7 mouse cellular contexts compared by ENCODE assay signal in the genomic region with DNA sequence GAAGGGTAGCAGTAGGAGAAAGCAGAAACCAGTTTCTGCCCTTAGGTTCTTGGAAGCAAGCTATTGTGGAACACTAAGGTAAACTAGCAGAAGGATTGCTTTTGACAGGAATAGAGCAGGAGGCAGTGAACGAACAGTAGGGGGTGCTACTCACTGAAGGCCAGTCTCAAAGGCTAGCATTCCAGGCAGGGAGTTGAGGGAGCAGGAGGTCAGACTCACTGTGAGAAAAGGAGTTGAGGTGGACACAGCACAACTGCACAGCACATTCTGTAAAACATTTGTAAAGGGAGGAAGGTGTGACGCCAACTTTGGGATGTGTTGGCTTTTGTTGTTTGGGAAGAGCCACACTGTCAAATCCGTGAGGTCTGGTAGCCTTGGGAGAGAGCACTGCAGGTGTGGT. TPM values are rescaled to one million over a fixed set of nuclear protein-coding genes. Genes with fewer than 3 reads are reported as not detected.
DNase-seq lines count a peak whose midpoint lies in the region; ATAC-seq and TF ChIP-seq lines count a peak whose summit lies in the region.

No protein-coding gene starts in this region.

- peaks cover 2% of the 10 kb centered on the region; the same call in 1 of the 2 replicates for H3K4me1 ChIP-seq in testis, adult 2 months (ENCODE audit: control insufficient read depth, insufficient read depth, low read length)
- peaks cover 69% of the 10 kb centered on the region for H3K4me1 ChIP-seq in liver, embryonic 12.5 days

- no peak overlapping the region for H3K4me3 ChIP-seq in testis, adult 2 months (ENCODE audit: control insufficient read depth, low read depth, low read length)
- no peak overlapping the region for H3K4me3 ChIP-seq in liver, embryonic 12.5 days

- H3K9ac ChIP-seq in liver, embryonic 12.5 days: no peak overlapping the region

- ATAC-seq in liver, embryonic 12.5 days: no peak

- DNase-seq in testis, postnatal 14 days (ENCODE audit: low spot score): no peak
- peak; percentile 75 for DNase-seq in adrenal gland, postnatal 10 days
- DNase-seq in embryo, embryonic 9.5 days (ENCODE audit: extremely low spot score): peak; percentile 47
- DNase-seq in heart, postnatal 36 days: peak; percentile 67 to 73
- DNase-seq in retina, postnatal 7 days (ENCODE audit: low read depth, low spot score): peak; percentile 35

- 54% methylated on average over 3 of the region's 3 CpGs for WGBS in liver, embryonic 12.5 days (ENCODE audit: insufficient replicate concordance)

- H3K27ac ChIP-seq in testis, adult 2 months (ENCODE audit: control insufficient read depth, insufficient read depth, low read depth, low read length): no peak overlapping the region
- no peak overlapping the region for H3K27ac ChIP-seq in liver, embryonic 12.5 days

- no peaks in the 10 kb centered on the region for H3K27me3 ChIP-seq in testis, adult 2 months (ENCODE audit: control insufficient read depth, insufficient read depth, low read length)
- no peaks in the 10 kb centered on the region for H3K27me3 ChIP-seq in liver, embryonic 12.5 days (replicated peaks)

- no peaks in the 10 kb centered on the region for H3K36me3 ChIP-seq in testis, adult 2 months (ENCODE audit: control insufficient read depth, insufficient read depth, low read length)
- H3K36me3 ChIP-seq in liver, embryonic 12.5 days: peaks cover 3% of the 10 kb centered on the region; the same call in 1 of the 2 replicates

- TF ChIP-seq POLR2A in testis, adult 2 months (IDR thresholded peaks at IDR 0.05; ENCODE audit: control insufficient read depth, low read depth, low read length): no peak

- intact Hi-C loops in heart, postnatal 36 days (cut with DNase I): loop anchor here (2.0 to 5.0 kb wide), 3 partner anchors 37 to 77 kb away; no protein-coding TSS in a partner anchor

- H3K4me2 ChIP-seq in liver, embryonic 12.5 days: peak overlapping the region; percentile 31

- TF ChIP-seq CTCF in testis, adult 2 months (IDR thresholded peaks at IDR 0.05; ENCODE audit: control insufficient read depth, insufficient read depth, insufficient replicate concordance, low read depth, low read length): peak; percentile 46; the same call in 1 of the 2 replicates

- H3K9me3 ChIP-seq in liver, embryonic 12.5 days (replicated peaks): no peaks in the 10 kb centered on the region

RNA-seq across cellular contexts. Expression of gene Snrk, which starts 3.0 kb away (rescaled TPM):
- 18.7 and 29.5 TPM in 2 replicates for polyA plus RNA-seq in testis, adult 2 months (2012; rRNA removed)
- 100 to 1,000 TPM; 202 to 285 TPM for total RNA-seq in adrenal gland, postnatal 10 days (2021)
- 100 to 1,000 TPM; 130 to 150 TPM for total RNA-seq in heart, postnatal 36 days (2021)
- 23.6 and 25.8 TPM in 2 replicates for polyA plus RNA-seq in liver, embryonic 12.5 days (2016; fragmentation: Nextera tagmentation; extraction: Ambion mirVana)
